Mouse (Mus musculus) spleen, postnatal 10 days (tissue): ENCODE data around the gene Taf6.
A peak's percentile ranks its signal among the peaks of the same experiment; 100 is the strongest.

Source experiments
- DNase-seq, 2 experiments: peaks; one replicate each; pipeline ENCODE4 v3.0.0; 2021 to 2022; ENCODE audit warnings: low spot score in 2 of 2

Gene Taf6

DNA sequence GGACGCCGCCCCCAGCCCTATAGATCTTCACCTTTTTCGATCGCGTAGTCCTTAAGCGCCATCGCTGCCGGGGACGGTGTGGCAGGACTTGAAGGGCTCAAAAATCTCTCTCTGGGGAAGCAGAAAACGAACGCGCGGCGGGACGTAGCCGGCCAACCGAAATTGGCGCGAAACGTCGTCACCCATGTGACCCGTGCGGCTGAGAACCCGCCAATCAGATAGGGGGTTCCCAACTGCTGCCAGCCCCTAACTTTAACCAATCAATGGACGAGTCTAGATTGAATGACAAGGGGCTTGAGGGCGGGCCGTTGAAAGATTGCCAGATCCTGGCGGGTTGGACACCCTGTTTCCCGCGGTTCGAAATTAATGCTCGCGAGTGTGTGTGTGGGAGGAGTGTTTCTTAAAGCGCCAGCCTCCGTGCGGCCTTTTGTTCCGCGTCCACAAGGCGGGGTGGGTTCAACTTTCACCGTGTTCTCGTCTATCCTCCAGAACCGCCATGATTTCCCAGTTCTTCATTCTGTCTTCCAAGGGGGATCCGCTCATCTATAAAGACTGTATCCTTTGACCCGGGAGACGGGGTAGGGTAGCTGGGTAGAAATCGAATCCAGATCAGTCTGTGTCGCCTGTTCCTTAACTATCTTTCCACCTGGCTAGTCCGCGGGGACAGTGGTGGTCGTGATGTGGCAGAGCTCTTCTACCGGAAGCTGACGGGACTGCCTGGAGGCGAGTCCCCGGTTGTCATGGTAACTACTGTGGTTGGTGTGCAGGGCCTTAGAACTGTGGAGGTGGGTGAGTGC, 15.4 kb downstream of the Taf6 start, which contains the start of the genes Ap4m1 and Mcm7:
TSS of gene Ap4m1 (plus strand) at position 308 of the 797 bp plus-strand sequence.
TSS of gene Mcm7 (minus strand) at position 728 of the 797 bp plus-strand sequence.
- peak; percentile 92 to 96 for DNase-seq

DNA sequence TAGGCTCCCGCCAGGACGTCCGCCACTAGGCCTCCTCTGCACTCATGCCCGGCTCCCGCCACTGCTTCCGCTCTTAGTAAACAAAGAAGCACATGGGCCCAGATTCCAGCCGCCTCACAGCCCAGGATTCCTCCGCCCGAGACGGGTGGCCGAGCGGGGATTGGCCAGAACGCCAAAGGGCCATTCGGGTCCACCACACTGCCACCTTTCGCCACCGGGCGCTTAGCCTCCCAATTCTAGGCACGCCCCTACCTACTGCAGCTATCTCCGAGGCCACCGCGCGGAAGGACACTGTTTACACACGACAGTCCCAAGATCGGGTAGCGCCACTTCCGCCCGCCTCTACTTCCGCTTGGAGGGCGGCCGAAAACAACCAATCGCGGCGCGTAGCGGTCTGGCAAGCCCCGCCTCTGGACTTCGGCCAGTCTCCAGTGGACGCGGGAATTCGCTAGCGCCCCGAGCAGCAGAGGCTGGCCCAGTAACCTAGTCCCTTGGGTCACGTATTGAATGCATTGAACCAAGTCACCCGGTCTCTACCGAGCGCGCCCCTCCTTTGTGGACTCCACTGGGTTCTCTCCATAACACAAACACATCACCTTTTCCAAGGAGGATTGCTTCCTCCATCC, 16.2 kb downstream of the Taf6 start:
- peak; percentile 92 to 96 for DNase-seq

DNA sequence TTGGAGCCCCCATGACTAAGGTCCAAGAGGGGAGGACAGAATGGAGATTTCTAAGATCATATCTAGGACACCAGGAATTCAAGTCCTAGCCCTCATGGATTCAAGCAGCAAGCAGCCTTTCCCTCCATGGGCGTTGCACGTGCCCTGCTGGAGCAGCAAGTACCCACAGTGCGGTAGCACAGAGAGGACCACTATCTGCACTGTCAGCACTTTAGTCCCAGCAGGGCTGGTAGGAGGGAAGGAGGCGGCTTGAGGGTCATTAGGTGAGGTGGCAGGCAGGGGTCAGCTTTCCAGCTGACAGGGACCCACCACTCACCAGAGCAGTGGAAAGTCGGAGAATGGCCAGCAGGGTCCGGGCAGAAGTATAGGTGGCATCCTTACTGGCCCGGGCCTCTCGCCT, 21.7 kb downstream of the Taf6 start:
- no peak for DNase-seq

DNA sequence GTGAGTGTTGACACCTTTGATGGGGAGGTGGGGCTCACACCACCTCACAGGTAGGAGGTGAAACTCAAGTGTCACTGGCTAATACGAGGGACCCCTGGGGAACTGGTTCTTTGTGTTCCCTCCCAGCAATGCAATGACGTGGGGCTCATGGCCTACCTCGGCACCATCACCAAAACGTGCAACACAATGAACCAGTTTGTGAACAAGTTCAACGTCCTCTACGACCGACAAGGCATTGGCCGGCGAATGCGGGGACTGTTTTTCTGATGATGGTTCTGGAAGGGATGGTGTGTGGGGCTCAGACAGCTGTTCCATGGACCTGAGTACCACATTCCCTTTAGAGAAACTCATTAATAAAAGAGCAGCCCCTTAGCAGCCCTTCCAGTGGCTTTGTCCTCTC, 23.6 kb downstream of the Taf6 start:
- no peak for DNase-seq

DNA sequence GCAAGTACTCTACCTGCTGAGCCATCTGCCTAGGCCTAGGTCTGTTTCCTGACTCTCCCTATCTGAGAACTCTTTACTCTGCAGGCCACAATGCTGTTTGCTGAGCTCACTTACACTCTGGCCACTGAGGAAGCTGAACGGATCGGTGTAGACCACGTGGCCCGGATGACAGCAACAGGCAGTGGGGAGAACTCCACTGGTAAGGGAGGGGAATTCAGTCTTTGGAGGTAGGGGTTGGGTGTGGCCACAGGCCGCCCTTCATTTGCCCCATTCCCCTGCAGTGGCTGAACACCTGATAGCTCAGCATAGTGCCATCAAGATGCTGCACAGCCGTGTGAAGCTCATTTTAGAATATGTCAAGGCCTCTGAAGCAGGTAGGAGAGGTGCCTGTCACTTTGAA, 24.2 kb downstream of the Taf6 start:
- no peak for DNase-seq

DNA sequence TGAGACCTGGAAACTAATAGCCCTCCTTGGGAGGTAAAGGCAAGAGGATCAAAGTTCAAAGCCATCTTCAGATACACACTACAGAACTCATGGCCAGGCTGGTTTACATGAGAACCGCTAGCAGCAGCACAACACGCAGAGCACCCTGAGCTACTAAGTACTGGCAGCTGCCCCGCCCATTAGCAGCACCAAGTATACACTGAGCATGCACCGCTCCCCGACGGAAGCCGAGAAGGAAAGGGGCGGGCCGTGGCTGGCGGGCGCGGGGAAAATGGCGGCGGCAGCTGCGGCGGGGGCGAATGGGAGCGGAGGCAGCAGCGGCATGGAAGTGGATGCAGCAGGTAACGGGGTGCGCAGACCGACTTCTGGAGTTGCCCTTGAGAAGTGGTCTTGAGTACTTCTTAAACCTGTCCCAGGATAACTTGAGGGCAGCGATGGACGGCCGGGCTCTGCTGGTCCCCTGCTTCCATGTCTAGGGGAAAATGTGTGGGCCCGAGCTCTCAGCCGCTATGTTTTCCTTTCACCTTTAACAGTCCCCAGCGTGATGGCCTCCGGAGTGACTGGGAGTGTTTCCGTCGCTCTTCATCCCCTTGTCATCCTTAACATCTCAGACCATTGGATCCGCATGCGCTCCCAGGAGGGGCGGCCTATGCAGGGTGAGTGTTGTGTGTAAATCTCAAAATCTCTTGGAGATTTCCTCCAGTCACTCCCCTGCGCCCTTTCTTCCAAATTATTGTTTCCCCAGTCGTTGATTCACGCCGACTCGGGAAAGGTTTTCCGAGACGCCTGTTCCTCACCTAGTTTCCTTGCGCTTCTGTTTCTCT, 26.2 kb downstream of the Taf6 start, which contains the start of gene Cops6:
TSS of gene Cops6 (plus strand) at position 230 of the 824 bp plus-strand sequence.
- peak; percentile 88 to 96 for DNase-seq

DNA sequence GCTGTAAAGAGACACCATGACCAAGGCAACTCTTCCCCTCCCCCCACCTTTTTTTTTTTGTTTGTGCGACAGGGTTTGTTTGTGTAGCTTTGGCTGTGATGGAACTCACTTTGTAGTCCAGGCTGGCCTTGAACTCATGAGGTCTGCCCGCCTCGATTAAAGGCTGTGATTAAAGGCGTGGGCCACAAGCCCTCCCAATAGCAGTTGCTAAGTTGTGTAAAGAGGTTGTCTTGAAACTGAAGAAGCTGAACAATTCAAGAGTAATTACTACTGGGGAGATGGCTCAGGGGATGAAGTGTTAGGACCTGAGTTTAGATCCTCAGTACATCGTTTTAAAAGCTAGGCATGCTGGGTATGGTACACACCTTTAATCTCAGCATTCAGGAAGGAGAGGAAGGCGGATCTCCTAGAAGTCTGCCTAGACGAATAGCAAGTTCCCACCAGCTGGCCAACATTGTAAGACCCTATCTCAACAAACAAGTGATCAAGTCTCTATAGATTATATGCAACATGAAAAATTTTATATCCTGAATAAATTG, 27.0 kb downstream of the Taf6 start:
- DNase-seq: no peak

DNA sequence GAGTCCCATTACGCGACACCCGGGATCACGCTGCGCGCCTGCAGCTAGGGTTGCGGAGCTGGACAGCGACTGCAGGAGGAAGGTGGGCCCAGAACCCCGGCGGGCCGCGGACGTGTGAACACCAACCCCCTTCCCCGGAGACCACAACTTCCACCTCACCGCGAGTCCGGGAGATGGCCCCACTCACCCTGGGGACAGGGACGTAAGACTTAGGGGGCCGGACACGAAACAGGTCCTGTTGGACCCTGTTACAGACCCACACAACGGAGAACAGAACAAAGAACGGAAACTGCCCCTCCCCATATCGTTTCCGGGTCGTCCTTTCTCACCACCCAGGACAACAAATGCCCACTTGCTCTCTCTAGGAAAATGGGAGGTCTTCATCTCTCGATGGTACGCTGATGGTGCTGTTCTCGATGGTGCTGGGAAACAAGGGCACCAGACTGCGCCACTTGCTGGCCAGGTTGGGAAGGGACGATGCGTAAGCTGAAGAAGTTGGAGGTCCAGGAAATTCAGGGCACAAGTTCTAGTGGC, 31.7 kb downstream of the Taf6 start, which contains the start of gene Zfp113:
TSS of gene Zfp113 (minus strand) at position 302 of the 534 bp plus-strand sequence.
- DNase-seq: peak; percentile 74 to 90

DNA sequence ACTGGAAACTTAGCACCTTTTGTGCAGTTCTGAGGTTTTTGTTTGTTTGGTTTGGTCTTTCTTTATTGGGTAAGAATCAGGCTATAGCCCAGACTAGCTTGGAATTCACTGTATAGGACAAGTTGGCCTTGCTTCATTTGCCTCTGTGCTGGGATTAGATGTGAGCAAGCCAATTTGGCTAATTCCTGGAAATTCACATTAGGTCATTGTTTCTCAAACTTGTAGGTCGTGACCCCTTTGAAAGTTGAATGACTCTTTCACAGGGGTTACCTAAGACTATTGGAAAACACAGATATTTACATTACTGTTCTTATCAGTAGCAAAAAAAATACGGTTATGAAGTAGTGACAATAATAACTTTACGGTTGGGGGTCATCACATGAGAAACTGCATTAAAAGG, 32.9 kb downstream of the Taf6 start:
- DNase-seq: no peak

DNA sequence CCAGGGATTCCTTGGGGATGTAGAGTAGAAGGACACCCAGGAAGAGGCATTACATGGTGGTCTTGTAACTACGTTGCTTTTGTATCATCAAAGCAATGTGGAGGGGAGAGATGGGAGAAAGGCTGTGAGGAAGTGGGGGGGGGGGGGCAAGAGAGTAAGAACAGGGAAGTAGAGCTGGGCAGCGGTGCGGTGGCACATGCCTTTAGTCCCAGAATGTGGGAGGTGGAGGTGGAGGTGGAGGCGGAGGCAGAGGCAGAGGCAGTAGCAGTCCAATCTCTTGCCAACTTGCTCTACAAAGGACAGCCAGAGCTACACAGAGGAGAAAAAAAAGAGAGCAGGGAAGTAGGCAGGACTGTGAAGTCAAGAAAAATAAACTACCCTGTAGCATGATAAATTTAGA, 48.7 kb downstream of the Taf6 start:
- DNase-seq: no peak

DNA sequence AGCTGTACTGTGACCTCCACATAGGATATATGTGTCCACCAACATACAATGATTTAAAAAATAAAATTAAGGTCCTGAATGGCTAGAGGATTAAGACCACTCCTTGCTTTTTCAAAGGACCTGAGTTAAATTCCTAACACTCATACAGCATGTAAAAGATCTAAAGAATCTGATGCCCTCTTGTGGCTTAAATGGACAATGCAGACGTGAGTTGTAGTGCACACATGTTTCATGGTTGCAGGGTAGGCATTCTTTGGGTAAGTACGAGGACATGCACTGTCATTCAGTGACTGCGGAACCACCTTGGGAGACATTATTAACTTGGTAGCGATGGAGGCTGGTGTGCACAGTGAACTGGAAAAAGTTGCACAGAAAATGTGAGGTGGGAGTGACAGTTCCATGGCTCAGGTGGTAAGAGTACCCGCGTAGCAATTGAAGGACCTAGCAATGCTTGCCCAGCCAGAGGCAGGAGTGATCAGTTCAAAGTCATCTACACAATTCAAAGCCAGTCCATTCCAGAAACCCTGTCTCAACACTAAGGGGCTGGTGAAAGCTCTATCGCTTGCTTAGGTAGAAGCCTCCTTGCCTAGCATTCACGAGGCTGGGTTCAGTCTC, 49.2 kb downstream of the Taf6 start:
- DNase-seq: peak in 1 of 2 experiments; percentile 51

DNA sequence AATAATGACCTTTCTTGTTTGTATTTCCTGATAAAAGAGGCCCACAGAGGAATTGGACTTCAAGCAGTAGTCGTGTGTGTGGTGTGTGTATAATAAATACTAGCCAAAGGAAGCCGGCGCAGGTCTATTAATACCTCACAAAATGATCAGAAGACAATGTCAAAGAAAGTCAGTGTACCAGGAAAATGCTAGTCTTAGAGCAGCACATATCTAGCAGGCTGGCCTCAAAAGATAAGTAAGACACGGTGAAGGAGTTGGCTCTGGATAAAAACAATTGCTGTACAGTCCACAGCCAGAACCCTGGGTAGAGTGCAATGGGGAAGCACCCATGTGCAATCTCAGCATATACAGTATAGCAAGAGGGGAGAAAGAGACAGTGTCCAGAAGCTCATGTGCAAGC, 50.0 kb downstream of the Taf6 start:
- no peak for DNase-seq

DNA sequence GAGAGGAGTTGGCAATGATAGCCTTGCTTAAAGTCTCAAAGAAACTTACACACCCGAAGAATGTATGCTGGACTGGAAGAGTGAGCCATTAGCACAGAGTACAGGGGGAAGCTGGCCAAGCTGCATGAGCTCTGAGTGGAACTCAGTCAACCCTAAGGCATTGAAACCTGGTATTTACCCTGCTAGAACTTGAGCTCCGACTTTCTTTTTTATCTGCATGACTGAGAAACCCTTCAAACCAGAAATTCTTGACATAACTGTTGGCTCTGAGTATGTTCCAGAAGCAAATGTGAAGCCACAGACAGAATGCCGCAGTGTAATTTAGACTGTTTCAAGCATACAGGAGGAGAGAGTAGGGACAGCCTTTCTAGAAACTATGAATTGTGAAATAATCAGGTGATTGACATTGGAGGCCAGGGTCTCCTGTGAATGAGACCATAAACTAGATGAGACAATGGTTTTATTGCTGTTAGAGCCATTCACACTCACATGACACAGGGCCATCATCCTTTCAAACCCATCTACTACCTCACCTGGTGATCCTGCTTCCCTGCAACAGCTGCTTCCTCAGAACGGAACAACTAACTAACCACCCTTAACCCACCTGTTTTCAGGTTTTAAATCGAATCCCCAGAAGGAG, 54.7 kb downstream of the Taf6 start:
- no peak for DNase-seq
